Mouse (Mus musculus): ENCODE measurements around the gene Ncapg2. TPM values are rescaled to one million over a fixed set of nuclear protein-coding genes. Genes with fewer than 3 reads are reported as not detected.

Ncapg2 gene
- polyA plus RNA-seq (2014; fragmentation: Illumina TruSeq; extraction: RNeasy Lipid Tissue Mini Kit (QIAGEN cat#74804); ENCODE audit: low read depth, low replicate concordance), result 6.5 TPM

DNA sequence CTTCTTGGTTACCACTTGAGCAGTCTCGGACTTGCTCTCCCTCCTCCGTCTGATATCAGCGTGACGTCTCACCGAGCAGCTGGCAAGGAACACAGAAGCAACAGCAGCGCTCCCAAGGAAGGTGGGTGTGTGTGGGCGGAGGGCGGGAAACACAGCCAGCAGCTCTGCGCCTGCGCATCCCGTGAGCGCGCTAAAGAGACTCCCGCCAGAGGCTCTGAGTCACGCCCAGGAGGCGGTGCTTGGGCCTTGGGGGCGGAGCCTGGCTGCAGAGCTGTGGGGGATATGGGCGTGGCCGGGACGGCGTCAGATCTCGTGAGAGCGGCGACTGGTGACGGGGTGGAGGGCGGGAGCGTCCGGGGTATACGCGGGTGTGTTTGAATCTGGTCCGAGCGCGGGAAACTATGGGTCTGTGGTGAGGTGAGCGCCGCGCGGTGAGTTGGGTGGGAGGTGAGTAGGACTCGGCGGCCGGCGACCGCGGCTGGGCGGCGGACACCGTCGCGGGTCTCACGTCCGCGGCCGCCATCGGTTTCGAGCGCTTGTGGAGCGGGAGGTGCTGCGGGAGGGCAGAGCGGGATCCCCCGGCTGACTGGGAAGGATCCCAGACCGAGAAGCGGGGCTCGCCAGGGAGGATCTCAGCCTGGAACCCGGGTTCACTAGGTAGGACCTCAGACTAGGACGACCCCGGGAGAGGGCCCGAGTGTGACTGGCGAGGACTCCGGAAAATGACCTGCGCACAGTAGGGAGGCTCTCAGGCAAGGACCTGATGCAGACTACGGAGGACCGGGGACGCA, at the start of gene Ncapg2:
TSS of gene Ncapg2 (plus strand) at position 358 of the 791 bp plus-strand sequence.

GRCm38 (mm10) chr12:116485591-116486403, 80.6 kb downstream of the Ncapg2 start, which contains the start of gene Ptprn2:
Gene Ptprn2, plus strand, starts transcription at chr12:116485720.

Other genes starting within 250 kb of the Ncapg2 start
- 9.6 TPM for gene Wdr60, start 142.4 kb upstream of the Ncapg2 start, polyA plus RNA-seq (2014; fragmentation: Illumina TruSeq; extraction: RNeasy Lipid Tissue Mini Kit (QIAGEN cat#74804); ENCODE audit: low read depth, low replicate concordance)
- gene Gm11027, start 130.0 kb upstream of the Ncapg2 start, polyA plus RNA-seq (2014; fragmentation: Illumina TruSeq; extraction: RNeasy Lipid Tissue Mini Kit (QIAGEN cat#74804); ENCODE audit: low read depth, low replicate concordance), result not detected
- 74.3 TPM for gene Esyt2, start 124.2 kb upstream of the Ncapg2 start, polyA plus RNA-seq (2014; fragmentation: Illumina TruSeq; extraction: RNeasy Lipid Tissue Mini Kit (QIAGEN cat#74804); ENCODE audit: low read depth, low replicate concordance)
- not detected for gene Ptprn2, start 80.3 kb downstream of the Ncapg2 start, polyA plus RNA-seq (2014; fragmentation: Illumina TruSeq; extraction: RNeasy Lipid Tissue Mini Kit (QIAGEN cat#74804); ENCODE audit: low read depth, low replicate concordance)

All from kidney, adult 10 weeks (tissue).